Mouse (Mus musculus) liver, postnatal 0 days (tissue): ENCODE measurements at regions not wholly inside any gene's neighbourhood (a gene's known extent, or its start where the extent isn't known, plus 50 kb on each side); places are given as distances from the start of the nearest gene placed in this dataset.

Experiments
- CTCF ChIP-seq: sonication (generic); IDR thresholded peaks from 2 replicates; pipeline ENCODE4 v1.5.1; 2016; ENCODE audit warnings: antibody characterized with exemption, low read depth
- EP300 ChIP-seq: IDR thresholded peaks from 2 replicates; pipeline ENCODE4 v1.6.1; 2016; ENCODE audit warnings: antibody characterized with exemption, low read depth, mild to moderate bottlenecking

- no peak for TF ChIP-seq EP300
- TF ChIP-seq CTCF, result no peak
Observed at GRCm38 (mm10) chr8:6648083-6648482, 1542.9 kb upstream of the Slc10a2 start.
